Mouse (Mus musculus) layer of hippocampus, adult 18-20 months (tissue): Measurements from ENCODE around the gene Ooep. TPM values are rescaled to one million over a fixed set of nuclear protein-coding genes. Genes with fewer than 3 reads are reported as not detected.
"Not testable (repeated sequence)": the region's sequence is repeated elsewhere in the genome, so short reads cannot be mapped to it uniquely, and the experiment has no call there.

Experiments used
- DNase-seq, 2 experiments: peaks; one replicate each; pipeline ENCODE4 v3.0.0; 2022; ENCODE audit warnings: low spot score in 2 of 2
- total RNA-seq, 2 experiments: library from RNA; stranded (reverse); gene quantifications; 2 replicates each; pipeline ENCODE4 v1.2.3; 2021

The Ooep gene
- total RNA-seq, 2 experiments from 2014 or later = not detected

DNA sequence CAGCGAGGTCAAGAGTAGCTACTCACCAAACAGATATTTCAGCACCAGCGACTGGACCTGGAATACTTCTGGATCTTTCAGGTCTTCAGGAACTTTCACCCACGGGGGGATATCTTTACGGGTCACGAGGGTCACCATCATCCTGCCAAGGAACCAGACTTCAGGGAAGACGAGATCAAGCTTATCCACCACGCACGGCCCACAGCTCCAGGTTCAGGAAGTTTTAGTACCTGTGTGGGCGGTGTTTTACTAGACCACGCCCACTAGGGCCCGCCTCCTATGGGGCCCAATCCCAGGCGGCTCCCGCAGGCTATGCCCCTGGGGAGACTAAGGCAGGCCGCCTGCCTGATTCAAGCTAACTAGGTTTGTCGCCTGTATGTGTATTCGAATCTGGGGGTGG lies 10.6 kb downstream of the Ooep start, which contains the start of gene Dppa5a:
Gene Dppa5a (minus strand): TSS at position 219 of the 400 bp plus-strand sequence.
- not testable (repeated sequence) for DNase-seq

DNA sequence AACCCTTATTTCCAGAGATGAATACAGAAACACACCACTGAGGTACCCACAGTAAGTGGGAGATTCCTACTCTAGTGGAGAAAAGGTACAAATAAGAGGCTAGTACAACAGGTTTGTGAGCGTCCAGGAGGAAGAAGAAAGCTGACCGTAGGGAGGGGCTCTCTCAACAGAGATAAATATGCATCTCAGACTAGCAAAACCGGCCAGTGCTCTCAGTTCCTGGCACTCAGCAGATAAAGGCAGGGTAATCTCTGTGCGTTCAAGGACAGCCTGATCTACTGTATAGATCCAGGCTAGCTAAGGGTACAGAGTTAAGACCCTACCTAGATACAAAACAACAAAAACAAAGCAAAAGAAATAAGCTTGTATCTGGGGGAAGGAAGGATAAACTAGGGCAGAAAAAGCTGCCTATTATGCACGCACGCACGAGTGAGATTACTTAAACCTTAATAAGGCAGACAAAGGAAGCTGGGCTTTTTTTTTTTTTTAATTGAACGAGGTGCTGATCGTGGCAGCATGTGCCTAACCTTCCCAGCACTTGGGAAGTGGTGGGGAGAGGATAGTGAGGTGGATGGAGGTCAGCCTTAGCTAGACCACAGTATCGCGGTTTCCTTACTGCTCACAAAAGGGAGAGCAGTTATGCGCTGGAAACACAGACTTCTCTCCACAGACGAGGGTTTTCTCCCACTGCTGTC lies 12.5 kb downstream of the Ooep start:
- DNase-seq = no peak

DNA sequence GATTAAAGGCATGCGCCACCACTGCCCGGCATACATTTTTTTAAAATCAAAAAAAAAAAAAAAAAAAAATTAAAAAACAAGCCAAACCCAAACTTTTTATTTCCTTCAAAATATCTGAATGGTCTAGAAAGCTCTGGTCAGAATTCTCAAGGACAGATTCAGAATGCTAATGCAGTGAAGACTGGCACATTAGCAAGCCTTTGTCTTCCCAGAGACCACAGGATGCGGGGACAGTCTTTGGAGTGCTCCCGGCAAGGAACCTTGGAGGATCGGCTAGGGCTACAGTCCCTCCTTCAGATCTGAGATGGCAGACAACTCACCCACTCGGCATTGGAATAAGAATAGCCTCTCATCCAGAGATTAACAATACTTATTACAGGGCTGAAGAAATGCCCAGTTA lies 13.8 kb downstream of the Ooep start:
- no peak for DNase-seq

DNA sequence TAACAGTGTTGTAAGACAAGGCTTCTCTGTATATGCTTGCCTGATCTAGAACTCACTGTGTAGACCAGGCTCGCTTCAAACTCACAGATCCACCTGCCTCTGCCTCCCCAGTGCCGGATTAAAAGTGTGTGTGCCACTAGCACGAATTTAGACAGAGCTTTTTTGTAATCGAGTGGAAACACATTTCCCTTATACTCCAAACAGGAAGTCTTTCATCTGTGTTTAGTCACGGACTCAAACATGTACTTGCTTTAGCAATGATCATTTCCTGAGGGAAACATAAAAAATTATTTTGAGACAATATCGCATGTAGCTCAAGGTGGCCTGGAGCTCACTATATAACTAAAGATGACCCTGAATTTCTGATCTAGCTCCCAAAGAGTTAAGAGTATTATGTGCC lies 15.2 kb downstream of the Ooep start:
- no peak for DNase-seq

DNA sequence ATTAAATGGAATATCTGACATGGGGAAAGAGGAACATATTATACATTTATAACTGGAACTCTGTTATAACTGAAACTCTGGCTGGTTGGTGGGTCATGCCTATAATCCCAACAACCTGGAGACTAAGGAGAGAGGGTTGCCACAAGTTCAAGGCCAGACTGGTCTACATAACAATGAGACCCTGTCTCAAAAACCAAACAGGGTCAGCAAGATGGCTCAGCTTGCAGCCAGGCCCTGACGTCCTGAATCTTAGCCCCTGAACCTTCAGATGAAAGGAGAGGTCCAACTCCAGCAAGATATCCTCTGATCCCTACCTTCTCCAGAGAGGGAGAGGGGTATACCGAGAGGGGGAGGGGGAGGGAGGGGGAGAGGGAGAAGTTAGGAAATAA lies 18.0 kb downstream of the Ooep start:
- no peak for DNase-seq

DNA sequence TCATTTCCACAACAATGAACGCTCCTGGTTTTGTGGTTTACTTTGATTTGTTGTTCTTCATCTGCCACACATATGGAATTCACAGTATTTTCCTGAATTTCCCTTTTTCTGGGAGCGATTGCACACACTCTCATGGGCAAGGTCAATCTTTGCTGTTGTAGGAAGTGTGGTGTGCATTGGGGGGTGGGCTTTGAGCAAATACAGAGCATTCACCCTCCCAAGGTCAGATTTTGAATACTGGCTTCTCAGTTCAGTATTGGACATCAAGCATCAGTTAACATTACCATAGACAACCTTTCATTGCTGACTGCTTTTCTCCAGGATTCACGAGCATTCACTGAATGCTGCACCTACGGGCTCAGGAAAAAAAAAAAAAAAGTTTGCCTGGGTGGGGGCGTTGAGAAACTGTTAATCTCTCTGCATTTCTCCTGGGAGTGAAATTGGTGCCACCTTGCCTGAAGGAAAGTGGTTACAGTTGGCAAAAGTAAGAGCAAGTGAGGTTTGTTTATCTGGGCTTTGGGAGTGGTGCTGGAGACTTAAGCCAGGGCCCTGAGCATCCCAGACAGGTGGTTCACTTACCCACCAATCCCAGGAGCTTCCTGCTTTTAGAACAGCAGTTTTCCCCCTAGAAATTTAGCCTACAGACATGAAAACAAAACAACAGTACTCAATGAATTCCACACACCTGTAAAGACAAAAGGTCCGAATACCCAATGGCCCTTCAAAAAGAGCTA lies 18.6 kb downstream of the Ooep start:
- DNase-seq = no peak

DNA sequence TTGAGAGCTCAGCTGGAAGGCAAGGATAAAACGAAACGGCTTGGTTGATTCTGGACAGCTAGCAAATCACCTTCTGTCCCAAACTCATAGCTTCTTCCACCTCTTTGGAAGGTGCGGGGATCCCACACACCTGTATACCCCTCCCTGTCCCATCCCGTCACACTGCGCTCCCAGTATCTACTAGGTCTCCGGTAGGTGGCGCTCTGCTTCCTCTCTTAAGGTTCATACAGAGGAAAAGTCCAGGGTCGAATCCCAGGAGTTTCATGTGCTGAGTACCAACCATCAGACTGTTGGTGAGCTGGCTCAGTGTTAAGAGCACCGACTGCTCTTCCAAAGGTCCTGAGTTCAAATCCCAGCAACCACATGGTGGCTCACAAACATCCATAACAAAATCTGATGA lies 20.5 kb downstream of the Ooep start:
- peak in 1 of 2 experiments; percentile 42 for DNase-seq

DNA sequence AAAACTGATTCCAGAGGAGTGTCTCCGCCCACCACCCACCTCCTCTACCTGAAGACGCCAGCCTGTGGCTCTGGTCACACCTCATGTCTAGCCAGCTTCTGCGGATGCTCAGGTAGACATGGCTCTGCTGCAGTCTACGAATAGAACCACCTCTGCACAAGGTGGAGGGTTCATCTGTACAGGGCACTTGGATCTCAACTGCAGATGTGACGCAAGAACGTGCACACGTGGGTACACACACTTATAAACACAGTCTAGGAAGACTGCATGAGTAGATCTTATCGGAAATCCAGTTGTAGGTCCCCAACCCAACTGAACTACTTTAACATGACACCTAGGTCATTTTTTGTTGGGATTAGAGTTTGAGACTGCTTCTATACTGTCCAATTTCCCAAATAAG lies 22.9 kb downstream of the Ooep start, which contains the start of gene Gsta2:
Gene Gsta2 (minus strand): TSS at position 178 of the 400 bp plus-strand sequence.
- DNase-seq = no peak

DNA sequence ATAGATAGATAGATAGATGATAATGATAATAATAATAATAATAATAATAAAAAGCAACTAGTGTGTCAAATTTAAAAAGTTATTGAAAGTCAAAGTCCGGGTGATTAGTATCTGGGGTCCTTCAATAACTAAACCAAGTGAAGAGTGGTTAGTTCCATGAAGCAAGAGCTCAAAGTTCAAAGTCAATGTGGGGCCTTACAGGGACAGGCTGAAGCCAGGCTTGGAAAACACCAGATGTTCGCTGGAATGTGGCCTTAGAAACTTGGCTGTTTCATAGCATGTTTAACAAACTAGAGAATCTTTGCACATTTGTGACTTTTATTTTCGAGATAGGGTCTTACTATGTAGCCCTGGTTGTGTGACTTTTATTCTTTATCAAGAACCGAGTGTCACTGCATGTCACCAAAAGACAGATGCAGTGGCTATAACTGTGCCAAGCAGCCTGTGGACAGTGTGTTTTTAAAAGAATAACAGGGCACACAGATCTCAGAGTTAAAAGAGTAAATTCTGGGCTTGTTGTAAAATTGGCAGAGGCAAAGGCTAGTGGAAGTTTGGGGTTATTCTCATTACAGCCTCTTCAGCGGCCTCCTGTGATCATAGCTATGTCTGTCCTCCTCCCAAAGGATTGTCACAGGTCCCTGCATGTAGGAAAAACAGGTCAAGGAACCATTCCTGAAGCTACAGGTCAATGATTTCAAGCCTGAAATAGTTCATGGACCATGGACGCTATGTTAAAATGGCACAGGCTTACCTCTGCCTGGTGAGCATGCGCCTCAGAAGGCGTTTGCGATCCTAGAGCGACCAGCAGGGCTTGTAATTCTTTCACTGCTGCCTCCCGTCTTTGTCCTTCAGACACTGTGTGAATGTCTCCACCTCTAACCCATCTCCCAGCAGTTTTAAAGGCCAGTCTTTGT lies 23.6 kb downstream of the Ooep start:
- DNase-seq = no peak

DNA sequence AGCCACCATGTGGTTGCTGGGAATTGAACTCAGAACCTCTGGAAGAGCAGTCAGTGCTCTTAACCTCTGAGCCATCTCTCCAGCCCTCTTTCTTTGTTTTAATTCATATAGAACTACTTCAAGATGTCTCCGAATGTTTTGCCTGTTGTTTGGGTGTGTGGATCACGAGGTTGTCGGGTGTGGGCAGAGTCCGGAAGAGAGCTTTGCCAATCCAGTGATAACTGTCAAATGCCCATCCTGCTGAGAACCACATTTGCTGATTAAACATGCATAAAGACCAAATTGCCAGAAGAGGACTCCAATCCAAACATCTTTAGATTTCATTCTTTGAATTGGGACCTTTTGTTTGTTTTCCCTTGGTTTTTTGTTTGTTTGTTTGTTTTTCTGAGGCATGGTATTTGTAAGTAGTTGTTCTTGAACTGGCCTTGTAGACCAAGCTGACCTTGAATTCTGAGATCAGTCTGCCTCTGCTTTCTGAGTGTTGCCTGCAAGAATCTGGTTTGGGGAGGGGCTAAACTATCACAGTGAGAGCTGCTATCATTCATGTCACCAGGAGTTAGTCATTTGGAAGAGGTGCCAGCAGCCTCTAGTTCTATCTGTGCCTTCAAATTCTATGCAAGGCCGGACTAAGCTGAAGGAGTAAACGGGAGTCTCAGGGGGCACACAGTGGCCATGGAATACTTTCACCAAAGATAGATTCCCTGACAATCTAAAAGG lies 26.9 kb downstream of the Ooep start:
- no peak for DNase-seq

DNA sequence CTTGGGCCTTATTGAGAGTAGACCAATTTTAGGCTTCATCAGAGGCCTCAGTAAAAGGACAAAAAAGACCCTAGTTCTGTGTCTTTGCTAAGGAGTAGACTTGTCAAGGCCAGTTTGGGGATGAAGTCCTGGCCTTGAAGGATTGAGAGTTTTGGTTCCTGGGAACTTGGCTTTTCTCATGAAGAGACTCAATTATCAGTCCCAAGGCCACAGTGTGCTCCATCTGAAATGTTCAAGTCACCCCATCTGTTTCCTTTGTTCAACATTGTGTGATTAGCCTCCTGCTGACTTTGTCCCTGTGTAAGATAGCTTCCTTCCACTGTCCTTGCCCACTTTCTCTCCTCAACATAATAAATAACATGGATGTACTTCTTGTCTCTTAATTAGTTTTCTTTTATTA lies 28.5 kb downstream of the Ooep start:
- DNase-seq = not testable (repeated sequence)

DNA sequence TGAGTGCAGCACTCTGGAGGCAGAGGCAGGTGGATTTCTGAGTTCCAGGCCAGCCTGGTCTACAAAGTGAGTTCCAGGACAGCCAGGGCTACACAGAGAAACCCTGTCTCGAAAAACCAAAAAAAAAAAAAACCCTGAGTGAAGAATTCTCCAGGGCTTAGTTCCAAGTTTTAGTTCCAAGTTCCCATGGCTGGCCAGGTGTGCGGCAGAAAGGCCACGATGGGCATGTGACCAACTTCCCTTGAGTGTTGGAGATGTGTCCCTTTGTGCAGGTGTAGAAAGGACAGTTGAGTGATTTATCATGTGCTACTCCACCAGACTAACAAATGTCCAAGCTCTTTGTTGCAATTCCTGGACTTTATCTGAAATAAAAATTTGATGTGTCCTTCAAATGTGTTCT lies 29.4 kb downstream of the Ooep start:
- not testable (repeated sequence) for DNase-seq

DNA sequence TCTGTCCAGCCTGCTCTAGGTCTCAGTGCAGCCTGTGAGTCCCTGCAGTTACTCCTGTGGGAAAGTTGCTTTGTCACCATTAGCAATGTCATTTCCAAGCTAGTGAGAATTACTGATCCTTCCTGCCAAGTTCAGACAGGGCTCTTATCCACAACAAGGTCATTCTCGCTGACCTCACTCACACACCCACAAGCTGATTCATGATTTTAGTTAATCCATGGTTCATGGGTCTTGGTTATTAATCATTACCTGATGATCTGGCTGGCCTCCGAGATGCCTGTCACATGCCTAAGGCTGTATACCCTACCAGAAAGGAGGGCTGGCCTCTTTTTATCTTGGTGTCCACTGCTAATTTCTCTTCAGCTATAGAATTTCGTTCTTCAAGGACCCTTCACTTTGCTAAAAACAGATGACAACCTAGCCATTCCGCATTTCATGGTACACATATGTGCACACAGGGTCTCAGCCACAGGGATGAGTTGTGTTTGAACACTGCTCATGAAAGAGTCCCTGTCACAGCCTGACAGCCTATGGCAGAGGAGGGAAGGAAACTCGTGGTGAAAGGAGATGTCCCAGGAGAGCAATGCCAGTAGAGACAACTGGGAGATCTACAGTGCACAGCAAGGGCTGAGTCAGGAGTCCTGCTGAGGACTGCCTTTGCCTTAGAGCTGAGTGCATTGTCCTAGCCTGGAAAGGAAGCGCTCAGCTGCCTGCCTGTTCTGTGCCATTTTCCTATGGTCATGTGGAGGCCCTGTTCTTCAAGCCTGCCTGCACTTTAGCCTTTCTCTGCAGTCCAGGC lies 30.1 kb downstream of the Ooep start:
- DNase-seq = not testable (repeated sequence)

DNA sequence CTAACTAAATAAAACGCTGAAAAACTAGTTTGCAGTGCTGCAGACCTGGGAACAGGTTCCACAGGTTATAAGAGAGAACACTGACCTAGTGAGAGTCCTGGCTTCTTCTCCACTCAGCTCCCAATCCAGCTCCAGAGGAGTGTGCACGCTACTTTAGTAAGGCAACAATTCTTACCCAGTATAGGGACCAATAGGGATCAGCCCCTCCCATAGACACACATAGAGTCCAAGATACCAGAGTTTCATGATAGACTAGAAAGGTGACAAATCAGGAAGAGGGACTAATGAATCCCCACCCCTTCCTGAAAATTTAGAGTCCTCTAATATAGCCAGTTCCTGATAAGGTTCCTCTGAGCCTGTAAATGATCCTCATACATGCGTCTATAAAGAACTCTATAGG lies 31.5 kb downstream of the Ooep start:
- DNase-seq = no peak

DNA sequence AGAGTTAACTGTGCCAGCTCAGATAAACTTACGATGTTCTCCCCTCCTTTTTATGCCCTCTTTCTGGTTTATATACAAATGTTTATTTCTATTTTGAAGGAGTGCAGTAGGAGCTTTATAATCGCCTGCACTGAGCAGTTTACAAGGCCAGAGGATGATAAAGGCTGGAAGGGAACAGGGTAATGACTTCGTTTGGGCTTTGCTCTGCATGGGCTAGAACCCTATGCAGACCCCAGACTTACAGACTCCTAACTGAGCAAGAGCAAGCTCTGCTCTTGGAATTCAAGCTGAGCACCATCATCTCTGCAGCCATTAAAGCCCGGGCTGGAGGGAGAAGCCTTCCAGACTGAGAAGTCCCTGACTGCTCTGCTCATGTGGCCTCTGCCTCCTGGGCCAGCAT lies 33.3 kb downstream of the Ooep start:
- not testable (repeated sequence) for DNase-seq

DNA sequence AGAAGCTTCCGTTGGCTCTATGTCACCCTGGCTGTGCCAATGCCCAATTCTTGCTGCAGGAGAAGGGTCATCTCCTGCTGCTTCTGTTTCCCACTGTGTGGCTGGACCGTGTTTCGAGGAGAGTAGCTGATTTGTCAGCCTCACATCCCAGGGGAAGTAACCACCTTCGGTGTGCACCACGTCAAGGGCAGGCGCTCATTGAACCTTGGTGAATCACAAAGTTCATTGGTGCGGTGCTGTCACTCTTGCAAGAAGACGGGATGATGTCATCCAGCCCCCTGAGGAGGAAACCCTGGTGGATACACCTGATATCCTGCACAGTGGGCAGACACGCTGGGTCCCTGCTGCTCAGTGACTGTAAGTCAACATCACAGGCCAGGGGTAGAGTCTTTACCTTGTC lies 35.5 kb downstream of the Ooep start:
- not testable (repeated sequence) for DNase-seq

DNA sequence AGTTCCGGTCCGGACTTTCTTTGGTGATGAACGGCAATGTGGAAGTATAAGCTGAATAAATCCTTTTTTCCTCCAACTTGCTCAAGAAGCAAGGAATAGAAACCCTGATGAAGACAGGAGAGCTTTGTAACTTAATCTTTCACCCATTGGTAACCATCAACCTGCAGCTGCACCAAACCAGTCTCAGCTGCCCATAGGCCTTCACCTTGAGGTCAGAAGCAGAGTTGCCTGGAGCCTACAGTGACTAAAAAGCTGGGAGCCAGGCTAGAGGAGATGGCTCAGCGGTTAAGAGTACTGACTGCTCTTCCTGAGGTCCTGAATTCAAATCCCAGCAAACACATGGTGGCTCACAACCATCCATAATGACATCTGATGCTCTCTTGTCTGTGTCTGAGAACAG lies 36.0 kb downstream of the Ooep start:
- not testable (repeated sequence) for DNase-seq

DNA sequence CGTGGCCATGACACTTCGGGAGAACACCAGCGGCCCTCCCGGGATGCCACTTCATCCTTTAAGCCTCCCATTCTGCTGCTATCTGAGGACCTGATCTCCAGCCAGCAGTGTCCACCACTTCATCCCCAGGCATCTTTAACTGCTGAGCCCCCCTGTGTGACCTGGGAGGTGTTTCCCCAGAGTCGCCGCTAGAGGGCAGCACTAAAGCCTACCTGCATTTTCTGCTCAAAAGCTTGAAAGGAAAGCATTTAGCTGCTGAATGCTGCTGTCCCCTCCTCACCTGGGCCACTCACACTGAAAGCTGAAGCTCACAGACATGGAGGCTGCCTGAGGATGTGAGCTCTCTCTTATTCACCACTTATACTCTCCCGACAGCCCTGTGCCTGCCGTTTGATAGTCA lies 38.2 kb downstream of the Ooep start:
- DNase-seq = peak in 1 of 2 experiments; percentile 10

DNA sequence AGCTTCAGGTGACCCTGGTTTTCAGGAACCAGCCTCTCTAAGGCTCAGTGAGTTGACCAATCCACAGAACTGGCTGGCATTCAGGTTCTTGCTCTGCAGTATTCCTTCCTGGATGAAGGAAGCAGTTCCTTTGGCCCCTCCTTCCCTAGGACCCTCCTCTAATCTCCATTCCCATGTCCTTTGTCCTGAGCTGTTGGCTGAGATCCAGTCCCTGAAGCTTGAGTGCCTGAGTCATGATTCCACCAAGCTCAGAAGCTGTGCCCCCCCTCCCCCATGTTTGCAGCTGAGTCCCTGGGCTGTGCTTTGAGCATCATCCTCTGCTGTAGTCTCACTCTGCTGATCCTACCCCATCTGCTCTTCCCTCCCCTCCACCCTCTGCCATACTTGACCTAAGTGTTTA lies 41.5 kb downstream of the Ooep start:
- DNase-seq = not testable (repeated sequence)

DNA sequence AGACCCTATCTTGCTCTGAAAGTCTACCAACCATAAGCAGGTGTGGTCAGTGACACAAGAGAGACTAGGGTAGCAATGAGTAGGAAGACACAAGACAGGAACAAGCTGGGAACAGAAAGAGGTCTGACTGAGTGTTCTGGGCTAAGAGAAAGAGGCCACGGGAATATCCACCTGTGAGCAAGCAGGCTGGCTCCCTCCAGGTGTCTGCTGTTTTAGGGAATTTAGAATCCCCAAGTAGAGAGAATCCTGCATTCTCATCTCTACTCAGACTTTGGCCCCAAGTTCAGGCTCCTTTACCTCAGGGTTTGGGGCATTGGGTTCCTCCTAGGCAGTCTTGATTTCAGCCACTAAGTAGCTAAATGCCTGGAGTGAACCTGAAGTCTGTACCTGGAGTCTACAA lies 51.2 kb downstream of the Ooep start, which contains the start of gene Omt2b:
Gene Omt2b (plus strand): TSS at position 301 of the 400 bp plus-strand sequence.
- not testable (repeated sequence) for DNase-seq
